Mouse (Mus musculus) intestine, embryonic 14.5 days (tissue): ENCODE measurements around the gene Smok3a. TPM values are rescaled to one million over a fixed set of nuclear protein-coding genes. Genes with fewer than 3 reads are reported as not detected.
"Not testable (repeated sequence)": the region's sequence is repeated elsewhere in the genome, so short reads cannot be mapped to it uniquely, and the experiment has no call there.

Source experiments
- ATAC-seq: fragments of 200-750 bp; cut with Nextera tagmentation; replicated peaks from 2 replicates; pipeline ENCODE4 v1.8.0; 2017; ENCODE audit warnings: low read depth, moderate number of reproducible peaks, moderate TSS enrichment, moderate library complexity; ENCODE audit not compliant: low FRiP score, low TSS enrichment
- DNase-seq: peaks from one replicate; pipeline ENCODE4 v3.0.0-alpha.2; 2018; ENCODE audit warnings: low spot score
- H3K27ac ChIP-seq: fragments of 300-500 bp; sonication (generic); 2 replicates; pipeline ENCODE4 v1.5.1; 2014; ENCODE audit warnings: low read depth, mild to moderate bottlenecking, control low read depth
- H3K27me3 ChIP-seq: fragments of 300-500 bp; sonication (generic); replicated peaks from 2 replicates; pipeline ENCODE4 v1.6.1; 2014; ENCODE audit warnings: low read length, control low read depth; ENCODE audit not compliant: control insufficient read depth, insufficient read depth
- H3K36me3 ChIP-seq: fragments of 300-500 bp; sonication (generic); 2 replicates; pipeline ENCODE4 v1.6.1; 2014; ENCODE audit warnings: low read length, control low read depth; ENCODE audit not compliant: control insufficient read depth, insufficient read depth
- H3K4me1 ChIP-seq: fragments of 300-500 bp; sonication (generic); replicated peaks from 2 replicates; pipeline ENCODE4 v1.6.1; 2014; ENCODE audit warnings: low read length, control low read depth, mixed read lengths; ENCODE audit not compliant: control insufficient read depth, insufficient read depth
- H3K4me2 ChIP-seq: fragments of 300-500 bp; sonication (generic); 2 replicates; pipeline ENCODE4 v1.6.1; 2014; ENCODE audit warnings: low read length
- H3K4me3 ChIP-seq: fragments of 300-500 bp; sonication (generic); 2 replicates; pipeline ENCODE4 v1.5.1; 2014; ENCODE audit warnings: low read depth, low read length, control low read depth, mixed read lengths
- H3K9ac ChIP-seq: fragments of 300-500 bp; sonication (generic); 2 replicates; pipeline ENCODE4 v1.6.1; 2014; ENCODE audit warnings: mild to moderate bottlenecking, low read length
- H3K9me3 ChIP-seq: fragments of 300-500 bp; sonication (generic); 2 replicates; pipeline ENCODE4 v1.6.1; 2016; ENCODE audit warnings: low read length, control low read depth; ENCODE audit not compliant: control insufficient read depth
- WGBS: fragments of 180-500 bp; shearing (Covaris S2); extraction: QIAGEN DNeasy Blood & Tissue Kit; methylation state at CpG from one replicate; pipeline ENCODE4 v1.1.7; 2014; 5-methylcytosine and 5-hydroxymethylcytosine counted together
- polyA plus RNA-seq: library from polyadenylated mRNA; unstranded; fragments of >200 nt; fragmentation: Nextera tagmentation; extraction: Ambion mirVana; gene quantifications from 2 replicates; pipeline ENCODE4 v1.2.1, GENCODE M21; 2014

Gene Smok3a
- not detected in 2 replicates for polyA plus RNA-seq

DNA sequence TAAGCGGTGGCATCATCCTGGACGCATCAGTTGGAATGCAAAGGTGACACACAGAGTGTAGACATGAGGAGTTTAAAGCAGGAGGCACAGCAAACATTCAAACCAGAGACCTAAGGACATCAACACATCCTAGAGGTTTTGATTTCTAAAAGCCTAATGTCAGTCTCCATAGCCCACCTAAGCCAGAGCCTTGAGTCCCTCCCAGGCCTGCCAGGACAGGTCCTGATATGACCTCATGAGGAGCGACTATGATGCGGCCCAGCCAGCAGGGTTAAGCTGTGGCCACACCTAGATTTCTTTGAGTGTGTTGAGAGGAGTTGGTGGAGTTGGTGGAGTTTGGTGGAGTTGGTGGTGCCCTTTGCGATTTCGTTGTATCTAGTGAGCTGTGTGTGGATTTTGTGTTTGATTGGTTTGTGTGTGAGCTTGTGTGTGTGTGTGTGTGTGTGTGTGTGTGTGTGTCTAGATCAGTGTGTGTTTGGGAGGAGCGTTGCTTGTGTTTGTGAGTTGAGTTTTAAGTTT is at the start of gene Smok3a, which contains the start of gene Smok3b:
Smok3a (plus strand) TSS at position 301 of the 519 bp plus-strand sequence.
Smok3b (plus strand) TSS at position 469 of the 519 bp plus-strand sequence.
- not testable (repeated sequence) for H3K27me3 ChIP-seq, H3K9me3 ChIP-seq, H3K27ac ChIP-seq, H3K9ac ChIP-seq, H3K4me3 ChIP-seq, H3K4me1 ChIP-seq, ATAC-seq, H3K36me3 ChIP-seq, DNase-seq, H3K4me2 ChIP-seq
- 85% methylated on average over 3 of the region's 7 CpGs for WGBS

DNA sequence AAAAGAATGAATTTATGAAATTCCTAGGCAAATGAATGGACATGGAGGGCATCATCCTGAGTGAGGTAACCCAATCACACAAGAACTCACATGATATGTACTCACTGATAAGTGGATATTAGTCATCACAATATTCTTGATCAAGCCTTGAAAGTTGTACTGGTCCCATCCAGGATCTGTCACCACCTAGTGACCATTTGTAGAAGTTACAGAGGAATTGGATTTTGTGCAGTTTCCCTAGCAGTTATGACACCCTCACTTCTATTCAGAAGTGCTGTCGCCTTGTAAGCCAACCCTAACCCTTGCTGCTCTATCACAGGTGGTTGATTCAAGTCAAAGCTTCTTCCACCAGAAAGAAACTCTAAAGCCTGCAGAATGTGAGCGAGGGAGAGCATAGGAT is 47.9 kb upstream of the Smok3a start:
- no peaks in the 10 kb centered on the region for H3K27me3 ChIP-seq
- H3K4me3 ChIP-seq: no peak overlapping the region
- 74% methylated on average over 2 of the region's 2 CpGs for WGBS
- DNase-seq (no peak), ATAC-seq (no peak)
- no peaks in the 10 kb centered on the region for H3K36me3 ChIP-seq
- H3K4me2 ChIP-seq: no peak overlapping the region
- H3K27ac ChIP-seq: no peak overlapping the region
- no peak overlapping the region for H3K9ac ChIP-seq
- no peaks in the 10 kb centered on the region for H3K4me1 ChIP-seq
- H3K9me3 ChIP-seq: no peaks in the 10 kb centered on the region

DNA sequence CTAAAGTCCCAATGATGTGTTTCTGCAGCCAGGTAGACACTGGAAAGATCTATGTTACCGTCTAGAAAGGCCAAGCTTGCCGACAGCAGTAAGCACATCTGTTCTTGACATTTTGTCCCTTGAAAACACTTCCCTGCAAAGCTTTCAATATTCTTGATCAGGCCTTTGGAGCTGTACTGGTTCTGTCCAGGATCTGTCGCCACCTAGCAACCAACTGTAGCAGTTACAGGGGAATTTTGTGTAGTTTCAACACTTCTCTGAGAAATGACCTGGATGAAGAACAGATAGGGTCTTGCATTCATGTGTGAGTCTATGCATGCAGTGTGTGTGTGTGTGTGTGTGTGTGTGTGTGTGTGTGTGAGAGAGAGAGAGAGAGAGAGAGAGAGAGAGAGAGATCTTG is 47.3 kb upstream of the Smok3a start:
- Histone ChIP-seq H3K4me2 (no peak overlapping the region), H3K36me3 (no peaks in the 10 kb centered on the region), H3K9me3 (no peaks in the 10 kb centered on the region), H3K4me1 (no peaks in the 10 kb centered on the region), H3K4me3 (no peak overlapping the region), H3K27ac (no peak overlapping the region), H3K9ac (no peak overlapping the region), H3K27me3 (no peaks in the 10 kb centered on the region)
- 57% methylated on average over 3 of the region's 3 CpGs for WGBS
- no peak for DNase-seq
- ATAC-seq: no peak

DNA sequence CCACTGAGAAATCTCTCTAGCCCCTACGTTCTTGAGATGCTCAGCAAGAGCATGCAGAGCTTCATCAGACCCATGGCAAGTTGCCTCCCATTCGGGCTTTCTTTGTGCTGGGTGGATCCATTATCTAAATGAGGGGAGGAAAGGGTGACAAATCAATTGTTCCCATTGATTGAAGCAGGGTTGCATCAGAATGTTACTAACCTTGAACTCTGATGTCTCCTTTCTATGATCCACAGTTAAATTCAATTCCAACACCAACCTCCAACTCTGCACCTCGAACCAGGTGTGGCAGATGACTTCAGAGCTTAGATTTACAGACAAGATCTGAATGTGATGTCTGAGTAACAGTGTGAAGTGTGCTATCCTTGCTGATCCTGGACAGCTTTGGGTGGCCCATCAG is 46.3 kb upstream of the Smok3a start:
- WGBS: 62% methylated on average over 3 of the region's 3 CpGs
- Histone ChIP-seq H3K4me1 (no peaks in the 10 kb centered on the region), H3K36me3 (no peaks in the 10 kb centered on the region), H3K4me3 (no peak overlapping the region), H3K27me3 (no peaks in the 10 kb centered on the region), H3K27ac (no peak overlapping the region), H3K9me3 (no peaks in the 10 kb centered on the region), H3K9ac (no peak overlapping the region), H3K4me2 (no peak overlapping the region)
- no peak for DNase-seq
- ATAC-seq: no peak

DNA sequence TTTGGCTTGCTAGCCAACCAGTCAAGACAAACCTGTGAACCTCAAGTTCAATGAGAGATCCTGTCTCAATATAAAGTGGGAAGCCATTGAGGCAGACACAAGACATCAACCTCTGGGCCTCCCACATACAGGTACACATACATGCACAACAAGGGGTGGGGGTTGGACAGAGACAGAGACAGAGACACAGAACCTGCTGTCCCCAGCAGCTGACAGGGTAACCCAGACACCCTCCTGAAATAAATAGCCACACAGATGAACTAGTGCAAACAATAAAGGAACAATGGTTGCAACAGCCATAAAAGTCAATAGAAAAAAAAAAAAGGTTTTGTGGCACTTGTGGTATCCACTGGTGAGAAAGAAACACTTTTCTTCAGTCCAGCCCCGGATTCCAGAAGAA is 45.6 kb upstream of the Smok3a start:
- no peaks in the 10 kb centered on the region for H3K27me3 ChIP-seq
- no peaks in the 10 kb centered on the region for H3K9me3 ChIP-seq
- no peaks in the 10 kb centered on the region for H3K4me1 ChIP-seq
- H3K9ac ChIP-seq: no peak overlapping the region
- ATAC-seq (no peak), DNase-seq (no peak)
- no peaks in the 10 kb centered on the region for H3K36me3 ChIP-seq
- H3K4me3 ChIP-seq: no peak overlapping the region
- H3K27ac ChIP-seq: no peak overlapping the region
- 42% methylated on average over 1 of the region's 1 CpGs for WGBS
- H3K4me2 ChIP-seq: no peak overlapping the region

DNA sequence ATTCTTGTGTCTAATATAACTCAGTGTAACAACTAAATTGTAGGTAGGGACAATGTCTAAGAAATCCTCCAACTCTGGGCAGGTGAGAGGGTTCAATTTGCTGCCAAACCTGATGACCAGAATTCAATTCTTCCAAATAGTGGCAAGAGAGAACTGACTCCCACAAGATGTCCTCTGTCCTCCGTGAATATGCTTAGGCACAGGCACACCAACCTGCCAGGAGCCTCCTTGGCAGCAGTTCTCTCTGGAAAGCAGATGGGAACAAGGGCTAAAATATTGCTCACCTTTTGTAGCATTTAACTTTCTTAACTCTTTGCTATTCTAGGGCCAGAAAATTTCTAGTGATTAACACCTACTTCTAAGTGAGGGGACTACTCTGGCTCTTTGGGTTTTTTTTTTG is 43.8 kb upstream of the Smok3a start:
- Histone ChIP-seq H3K4me1 (no peaks in the 10 kb centered on the region), H3K27me3 (no peaks in the 10 kb centered on the region), H3K9ac (no peak overlapping the region), H3K36me3 (no peaks in the 10 kb centered on the region), H3K4me3 (no peak overlapping the region), H3K4me2 (no peak overlapping the region), H3K27ac (no peak overlapping the region), H3K9me3 (no peaks in the 10 kb centered on the region)
- WGBS: 32% methylated on average over 1 of the region's 1 CpGs
- no peak for ATAC-seq
- no peak for DNase-seq

DNA sequence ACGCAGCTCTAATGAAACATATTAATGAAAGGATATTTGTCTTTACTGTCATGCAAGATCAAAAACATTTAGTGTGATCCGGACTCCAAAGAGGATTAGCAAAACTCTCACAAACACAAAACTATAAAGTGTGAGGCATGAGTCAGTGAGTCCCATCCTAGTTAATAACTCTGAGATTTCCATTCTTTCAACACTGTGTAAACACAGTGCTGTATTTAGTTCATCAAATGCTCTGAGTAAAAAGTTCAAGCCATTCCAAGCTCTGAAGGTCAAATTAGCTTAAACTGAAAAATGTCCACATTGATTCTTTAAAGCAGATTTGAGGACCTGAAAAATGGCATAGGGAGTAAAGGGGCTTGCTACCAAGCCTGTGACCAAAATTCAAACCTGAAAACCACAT is 42.0 kb upstream of the Smok3a start:
- H3K27ac ChIP-seq: no peak overlapping the region
- 77% methylated on average over 2 of the region's 2 CpGs for WGBS
- H3K4me1 ChIP-seq: no peaks in the 10 kb centered on the region
- ATAC-seq (no peak), DNase-seq (no peak)
- no peak overlapping the region for H3K9ac ChIP-seq
- no peak overlapping the region for H3K4me3 ChIP-seq
- no peaks in the 10 kb centered on the region for H3K9me3 ChIP-seq
- no peak overlapping the region for H3K4me2 ChIP-seq
- H3K27me3 ChIP-seq: no peaks in the 10 kb centered on the region
- no peaks in the 10 kb centered on the region for H3K36me3 ChIP-seq

DNA sequence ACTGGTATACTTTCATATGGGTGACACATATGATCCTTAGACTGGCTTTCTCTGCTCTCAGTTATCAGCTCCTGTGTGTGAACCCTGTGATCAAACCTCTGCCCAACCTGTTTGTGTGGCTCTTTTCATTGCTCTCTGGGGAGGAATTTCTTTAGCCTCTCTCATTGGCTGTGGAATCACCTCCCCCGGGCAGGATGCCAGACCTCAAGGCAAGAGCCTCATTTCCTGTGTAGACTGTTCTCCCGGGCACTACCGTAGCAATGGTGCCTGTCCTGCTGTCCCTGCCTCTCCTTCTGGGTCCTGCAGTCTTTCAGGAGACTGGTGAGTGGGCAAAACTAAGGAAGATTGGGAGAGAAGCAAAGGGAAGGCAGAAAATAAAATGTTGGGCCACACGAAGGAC is 39.8 kb upstream of the Smok3a start, which contains the start of gene Azgp1:
Azgp1 (plus strand) TSS at position 221 of the 400 bp plus-strand sequence.
- no peak for DNase-seq
- Histone ChIP-seq H3K36me3 (no peaks in the 10 kb centered on the region), H3K27me3 (no peaks in the 10 kb centered on the region), H3K9me3 (no peaks in the 10 kb centered on the region), H3K4me3 (no peak within 1 kb of the TSS), H3K27ac (no peak within 1 kb of the TSS), H3K4me2 (no peak within 1 kb of the TSS), H3K4me1 (no peaks in the 10 kb centered on the region), H3K9ac (no peak within 1 kb of the TSS)
- 73% methylated on average over 4 of the region's 4 CpGs for WGBS
- no peak for ATAC-seq

DNA sequence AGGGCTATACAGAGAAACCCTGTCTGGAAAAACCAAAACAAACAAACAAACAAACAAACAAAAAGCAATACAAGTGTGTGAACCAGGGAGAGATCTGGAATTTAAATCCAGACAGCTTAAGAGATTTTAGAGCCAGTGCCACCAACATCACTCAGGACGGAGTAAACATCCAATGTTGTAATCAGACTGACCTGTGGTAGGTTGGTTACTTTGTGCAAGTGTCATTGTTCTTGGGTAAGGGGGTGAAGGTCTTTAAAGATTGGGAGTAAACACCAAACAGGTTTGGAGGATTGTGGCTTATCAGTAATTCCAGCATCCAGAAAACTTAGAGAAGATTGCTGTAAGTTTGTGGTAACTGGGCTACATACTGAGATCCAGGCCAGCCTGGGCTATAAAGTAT is 34.7 kb upstream of the Smok3a start:
- no peaks in the 10 kb centered on the region for H3K27me3 ChIP-seq
- H3K4me3 ChIP-seq: no peak overlapping the region
- H3K27ac ChIP-seq: no peak overlapping the region
- no peaks in the 10 kb centered on the region for H3K36me3 ChIP-seq
- DNase-seq (no peak), ATAC-seq (no peak)
- WGBS: 89% methylated on average over 1 of the region's 1 CpGs
- no peak overlapping the region for H3K9ac ChIP-seq
- H3K4me1 ChIP-seq: no peaks in the 10 kb centered on the region
- H3K4me2 ChIP-seq: no peak overlapping the region
- no peaks in the 10 kb centered on the region for H3K9me3 ChIP-seq
